Mouse (Mus musculus) ES-Bruce4 (cell line): ENCODE measurements around the gene L3mbtl1. TPM values are rescaled to one million over a fixed set of nuclear protein-coding genes. Genes with fewer than 3 reads are reported as not detected.

Experiments
- H3K27ac ChIP-seq: 2 replicates; pipeline ENCODE4 v1.5.1; 2012; ENCODE audit warnings: low read length, inconsistent platforms; ENCODE audit not compliant: insufficient read depth
- H3K27me3 ChIP-seq: 2 replicates; pipeline ENCODE4 v1.6.1; 2012; ENCODE audit warnings: mild to moderate bottlenecking, low read length, inconsistent platforms; ENCODE audit not compliant: control insufficient read depth, poor library complexity, insufficient read depth, severe bottlenecking
- H3K36me3 ChIP-seq: 2 replicates; pipeline ENCODE4 v1.6.1; 2012; ENCODE audit warnings: inconsistent platforms, mild to moderate bottlenecking, low read length, moderate library complexity; ENCODE audit not compliant: control insufficient read depth, poor library complexity, insufficient read depth, severe bottlenecking
- H3K4me1 ChIP-seq: one replicate; pipeline ENCODE4 v1.8.1; 2011; ENCODE audit warnings: low read length; ENCODE audit not compliant: control insufficient read depth, insufficient read depth
- H3K4me3 ChIP-seq: 2 replicates; pipeline ENCODE4 v1.5.1; 2011; ENCODE audit warnings: low read depth, mild to moderate bottlenecking, low read length
- H3K9ac ChIP-seq: 2 replicates; pipeline ENCODE4 v1.6.1; 2012; ENCODE audit warnings: low read depth, mild to moderate bottlenecking, inconsistent platforms; ENCODE audit not compliant: poor library complexity, severe bottlenecking
- H3K9me3 ChIP-seq: replicated peaks from 2 replicates; pipeline ENCODE4 v1.6.1; 2012; ENCODE audit warnings: mild to moderate bottlenecking, low read length, inconsistent platforms; ENCODE audit not compliant: control insufficient read depth, poor library complexity, insufficient read depth, severe bottlenecking
- CTCF ChIP-seq: IDR thresholded peaks from one replicate; pipeline ENCODE4 v1.8.1; 2011; ENCODE audit warnings: low read depth, low read length
- EP300 ChIP-seq: IDR thresholded peaks from 2 replicates; pipeline ENCODE4 v1.6.1; 2011; ENCODE audit warnings: low read depth, low read length; ENCODE audit not compliant: insufficient read depth
- POLR2A ChIP-seq: IDR thresholded peaks from one replicate; pipeline ENCODE4 v1.8.1; 2011; ENCODE audit warnings: low read length; ENCODE audit not compliant: insufficient read depth
- polyA plus RNA-seq: library from polyadenylated mRNA; stranded (reverse); fragments of >200 nt; gene quantifications from 2 replicates; pipeline ENCODE4 v1.2.4, GENCODE M21; 2011; ENCODE audit warnings: low read depth; ENCODE audit not compliant: missing spikeins, insufficient read depth, insufficient read length

Gene L3mbtl1
- polyA plus RNA-seq, 1 experiment: 2.7 TPM

GRCm38 (mm10) chr2:162976001-162976400 lies 32.7 kb downstream of the L3mbtl1 start:
- Histone ChIP-seq H3K27me3 (no peaks in the 10 kb centered on the region), H3K36me3 (no peaks in the 10 kb centered on the region), H3K4me3 (no peak overlapping the region), H3K27ac (no peak overlapping the region), H3K9me3 (no peaks in the 10 kb centered on the region), H3K4me1 (no peaks in the 10 kb centered on the region), H3K9ac (no peak overlapping the region)
- no peak for TF ChIP-seq EP300
- no peak for TF ChIP-seq POLR2A
- TF ChIP-seq CTCF: no peak

- Histone ChIP-seq H3K27me3 (no peaks in the 10 kb centered on the region), H3K4me3 (no peak overlapping the region), H3K9ac (no peak overlapping the region), H3K36me3 (no peaks in the 10 kb centered on the region), H3K27ac (no peak overlapping the region), H3K9me3 (no peaks in the 10 kb centered on the region), H3K4me1 (no peaks in the 10 kb centered on the region)
- TF ChIP-seq EP300 (no peak), CTCF (no peak), POLR2A (no peak)
Observed at GRCm38 (mm10) chr2:162984381-162984780, 41.1 kb downstream of the L3mbtl1 start.

GRCm38 (mm10) chr2:162985923-162986322 lies 42.7 kb downstream of the L3mbtl1 start:
- H3K9ac ChIP-seq: no peak overlapping the region
- H3K27me3 ChIP-seq: no peaks in the 10 kb centered on the region
- H3K9me3 ChIP-seq: no peaks in the 10 kb centered on the region
- H3K4me1 ChIP-seq: no peaks in the 10 kb centered on the region
- TF ChIP-seq CTCF: no peak
- TF ChIP-seq POLR2A: no peak
- TF ChIP-seq EP300: no peak
- H3K4me3 ChIP-seq: no peak overlapping the region
- H3K36me3 ChIP-seq: no peaks in the 10 kb centered on the region
- no peak overlapping the region for H3K27ac ChIP-seq

GRCm38 (mm10) chr2:162986764-162987163 lies 43.5 kb downstream of the L3mbtl1 start:
- Histone ChIP-seq H3K36me3 (no peaks in the 10 kb centered on the region), H3K9me3 (no peaks in the 10 kb centered on the region), H3K4me1 (no peaks in the 10 kb centered on the region), H3K27ac (no peak overlapping the region), H3K4me3 (no peak overlapping the region), H3K27me3 (no peaks in the 10 kb centered on the region), H3K9ac (no peak overlapping the region)
- TF ChIP-seq POLR2A (no peak), EP300 (no peak), CTCF (no peak)

GRCm38 (mm10) chr2:162987218-162987617 lies 43.9 kb downstream of the L3mbtl1 start, which contains the start of gene Sgk2:
TSS of gene Sgk2 (plus strand) at chr2:162987330.
- H3K27me3 ChIP-seq: no peaks in the 10 kb centered on the region
- no peak within 1 kb of the TSS for H3K9ac ChIP-seq
- no peak within 1 kb of the TSS for H3K27ac ChIP-seq
- H3K4me3 ChIP-seq: no peak within 1 kb of the TSS
- no peaks in the 10 kb centered on the region for H3K4me1 ChIP-seq
- H3K9me3 ChIP-seq: no peaks in the 10 kb centered on the region
- TF ChIP-seq POLR2A (no peak), EP300 (no peak), CTCF (no peak)
- no peaks in the 10 kb centered on the region for H3K36me3 ChIP-seq

- H3K27ac ChIP-seq: no peak overlapping the region
- H3K9me3 ChIP-seq: no peaks in the 10 kb centered on the region
- no peaks in the 10 kb centered on the region for H3K4me1 ChIP-seq
- TF ChIP-seq EP300: no peak
- TF ChIP-seq CTCF: no peak
- no peak for TF ChIP-seq POLR2A
- H3K36me3 ChIP-seq: no peaks in the 10 kb centered on the region
- H3K4me3 ChIP-seq: no peak overlapping the region
- no peak overlapping the region for H3K9ac ChIP-seq
- H3K27me3 ChIP-seq: no peaks in the 10 kb centered on the region
Observed at GRCm38 (mm10) chr2:162988235-162988634, 45.0 kb downstream of the L3mbtl1 start.
